Mouse (Mus musculus) kidney, adult 2 months (tissue): Measurements from ENCODE around the gene Traf3ip3. TPM values are rescaled to one million over a fixed set of nuclear protein-coding genes. Genes with fewer than 3 reads are reported as not detected.

Source experiments
- DNase-seq: peaks from one replicate; pipeline ENCODE4 v3.0.0; 2021
- H3K27ac ChIP-seq: fragments of 200-500 bp; 2 replicates; pipeline ENCODE4 v1.5.1; 2012; ENCODE audit warnings: low read depth, low read length, control low read depth, inconsistent platforms; ENCODE audit not compliant: insufficient read depth
- H3K27me3 ChIP-seq: fragments of 200-500 bp; replicated peaks from 2 replicates; pipeline ENCODE4 v1.6.1; 2012; ENCODE audit warnings: mild to moderate bottlenecking, moderate library complexity, low read length, inconsistent platforms; ENCODE audit not compliant: control insufficient read depth, insufficient read depth
- H3K36me3 ChIP-seq: fragments of 200-500 bp; 2 replicates; pipeline ENCODE4 v1.6.1; 2012; ENCODE audit warnings: mild to moderate bottlenecking, moderate library complexity, low read length, inconsistent platforms; ENCODE audit not compliant: control insufficient read depth, insufficient read depth
- H3K4me1 ChIP-seq: fragments of 200-500 bp; 2 replicates; pipeline ENCODE4 v1.6.1; 2011; ENCODE audit warnings: low read length; ENCODE audit not compliant: control insufficient read depth, insufficient read depth
- H3K4me3 ChIP-seq: fragments of 200-500 bp; 2 replicates; pipeline ENCODE4 v1.5.1; 2011; ENCODE audit warnings: mild to moderate bottlenecking, low read depth, low read length, control low read depth; ENCODE audit not compliant: insufficient read depth
- CTCF ChIP-seq: fragments of 200-500 bp; conservative IDR thresholded peaks from 2 replicates; pipeline ENCODE4 v1.5.1; 2011; ENCODE audit warnings: low read depth, mild to moderate bottlenecking, control low read depth, low read length, moderate library complexity, mixed read lengths; ENCODE audit not compliant: insufficient read depth, insufficient read length
- POLR2A ChIP-seq: fragments of 200-500 bp; IDR thresholded peaks from one replicate; pipeline ENCODE4 v1.6.1; 2011; ENCODE audit warnings: low read depth, low read length, control low read depth
- WGBS: fragments of 180-500 bp; shearing (Covaris S2); methylation state at CpG from one replicate; pipeline ENCODE4 v1.1.7; 2018; 5-methylcytosine and 5-hydroxymethylcytosine counted together
- polyA plus RNA-seq: library from polyadenylated mRNA; depleted of rRNA; stranded (reverse); fragments of >200 nt; gene quantifications from 2 replicates; pipeline ENCODE4 v1.2.3, GENCODE M21; 2012

Traf3ip3 gene
- polyA plus RNA-seq, 1 experiment: 3.2 TPM

GRCm38 (mm10) chr1:193174143-193174733, 27.3 kb downstream of the Traf3ip3 start:
- peak overlapping the region; percentile 88; the same call in 1 of the 2 replicates for H3K4me3 ChIP-seq
- TF ChIP-seq CTCF: no peak
- TF ChIP-seq POLR2A: no peak
- no peak for DNase-seq
- H3K36me3 ChIP-seq: peaks cover 1% of the 10 kb centered on the region; the same call in 1 of the 2 replicates
- no peak overlapping the region for H3K27ac ChIP-seq
- peaks cover 20% of the 10 kb centered on the region for H3K4me1 ChIP-seq
- 77% methylated on average over 13 of the region's 13 CpGs for WGBS
- H3K27me3 ChIP-seq: no peaks in the 10 kb centered on the region

GRCm38 (mm10) chr1:193173810-193174129, 27.7 kb downstream of the Traf3ip3 start:
- Histone ChIP-seq H3K27me3 (no peaks in the 10 kb centered on the region), H3K4me3 (peak overlapping the region; percentile 88), H3K36me3 (peaks cover 1% of the 10 kb centered on the region; the same call in 1 of the 2 replicates), H3K27ac (peak overlapping the region; percentile 84), H3K4me1 (peaks cover 20% of the 10 kb centered on the region)
- 15% methylated on average over 9 of the region's 9 CpGs for WGBS
- TF ChIP-seq POLR2A (no peak), CTCF (no peak)
- no peak for DNase-seq

- peaks cover 1% of the 10 kb centered on the region; the same call in 1 of the 2 replicates for H3K36me3 ChIP-seq
- under 1% methylated on average over 48 of the region's 48 CpGs for WGBS
- H3K4me1 ChIP-seq: peaks cover 20% of the 10 kb centered on the region
- peak overlapping the region; percentile 84 for H3K27ac ChIP-seq
- TF ChIP-seq POLR2A: peak; percentile 78
- no peak for TF ChIP-seq CTCF
- DNase-seq: peak; percentile 98
- peak overlapping the region; percentile 88 for H3K4me3 ChIP-seq
- no peaks in the 10 kb centered on the region for H3K27me3 ChIP-seq
These were observed 28.3 kb downstream of the Traf3ip3 start for GRCm38 (mm10) chr1:193172991-193173809.

- H3K4me1 ChIP-seq: peaks cover 18% of the 10 kb centered on the region
- H3K36me3 ChIP-seq: peaks cover 5% of the 10 kb centered on the region; the same call in 1 of the 2 replicates
- H3K27ac ChIP-seq: no peak overlapping the region
- 70% methylated on average over 2 of the region's 2 CpGs for WGBS
- TF ChIP-seq CTCF (no peak), POLR2A (no peak)
- no peaks in the 10 kb centered on the region for H3K27me3 ChIP-seq
- no peak overlapping the region for H3K4me3 ChIP-seq
- DNase-seq: peak; percentile 44
These were observed 31.6 kb downstream of the Traf3ip3 start for GRCm38 (mm10) chr1:193169856-193170255.

GRCm38 (mm10) chr1:193169228-193169627, 32.3 kb downstream of the Traf3ip3 start:
- H3K36me3 ChIP-seq: peaks cover 5% of the 10 kb centered on the region; the same call in 1 of the 2 replicates

GRCm38 (mm10) chr1:193167746-193168145, 33.8 kb downstream of the Traf3ip3 start, which contains the start of gene A130010J15Rik:
Gene A130010J15Rik (plus strand): TSS chr1:193168046.
- Histone ChIP-seq H3K36me3 (peaks cover 5% of the 10 kb centered on the region; the same call in 1 of the 2 replicates), H3K4me3 (no peak within 1 kb of the TSS), H3K27me3 (no peaks in the 10 kb centered on the region), H3K4me1 (peaks cover 8% of the 10 kb centered on the region; the same call in 1 of the 2 replicates), H3K27ac (no peak within 1 kb of the TSS)
- WGBS: 89% methylated on average over 3 of the region's 3 CpGs
- no peak for TF ChIP-seq CTCF
- no peak for DNase-seq

More at GRCm38 (mm10) chr1:193169228-193169627, 32.3 kb downstream of the Traf3ip3 start:
- DNase-seq: no peak
- 80% methylated on average over 7 of the region's 7 CpGs for WGBS
- Histone ChIP-seq H3K27ac (no peak overlapping the region), H3K27me3 (no peaks in the 10 kb centered on the region), H3K4me1 (peaks cover 12% of the 10 kb centered on the region), H3K4me3 (no peak overlapping the region)
- TF ChIP-seq CTCF (no peak), POLR2A (no peak)
